Mouse (Mus musculus): ENCODE measurements around the gene Olfr773. TPM values are rescaled to one million over a fixed set of nuclear protein-coding genes. Genes with fewer than 3 reads are reported as not detected.
"Not testable (repeated sequence)": the region's sequence is repeated elsewhere in the genome, so short reads cannot be mapped to it uniquely, and the experiment has no call there.

The Olfr773 gene
- total RNA-seq (2021), result not detected
- long read RNA-seq, experiment 1, result 0 reads
- long read RNA-seq, experiment 2, result 0 reads

DNA sequence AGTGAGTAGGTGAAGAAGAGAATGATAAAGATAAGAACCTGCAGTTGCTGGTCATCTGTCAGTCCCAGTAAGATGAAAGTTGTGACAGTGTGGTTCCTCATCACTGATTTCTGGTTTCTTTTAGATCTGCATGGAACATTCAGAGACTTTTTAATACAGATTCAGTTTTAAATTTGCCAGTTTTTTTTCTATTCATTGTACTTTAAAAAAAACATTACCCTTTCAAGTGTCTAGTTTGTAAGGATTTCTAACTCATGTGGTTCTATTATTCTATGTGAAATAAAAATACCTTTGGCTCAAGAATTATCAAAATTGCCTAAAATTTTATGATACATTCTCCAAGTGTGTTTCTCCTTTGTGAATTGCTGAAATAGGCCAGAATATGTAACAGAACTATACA, at the start of gene Olfr773:
TSS of gene Olfr773 (minus strand) at position 101 of the 400 bp plus-strand sequence.
- not testable (repeated sequence) for DNase-seq

DNA sequence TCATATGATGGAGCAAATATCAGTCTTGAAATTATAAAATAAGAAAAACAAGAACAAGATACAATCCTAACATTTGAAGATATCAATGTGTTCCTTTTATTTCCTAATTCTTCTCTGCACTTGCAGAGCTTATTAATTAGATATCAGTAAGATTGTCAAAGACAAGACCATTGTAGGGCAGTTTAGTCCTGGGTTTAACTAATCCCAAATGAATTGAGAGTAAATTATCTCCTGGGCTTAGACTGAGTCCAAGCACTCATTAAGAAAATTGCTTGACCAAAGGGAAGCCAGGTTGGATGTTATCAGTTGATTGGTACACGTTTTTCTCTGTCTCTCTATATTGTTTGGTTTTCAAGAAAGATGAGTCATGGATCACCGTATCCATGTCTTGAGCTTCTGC, 48.7 kb upstream of the Olfr773 start, which contains the start of gene Olfr774:
TSS of gene Olfr774 (plus strand) at position 301 of the 400 bp plus-strand sequence.
- no peak for DNase-seq

DNA sequence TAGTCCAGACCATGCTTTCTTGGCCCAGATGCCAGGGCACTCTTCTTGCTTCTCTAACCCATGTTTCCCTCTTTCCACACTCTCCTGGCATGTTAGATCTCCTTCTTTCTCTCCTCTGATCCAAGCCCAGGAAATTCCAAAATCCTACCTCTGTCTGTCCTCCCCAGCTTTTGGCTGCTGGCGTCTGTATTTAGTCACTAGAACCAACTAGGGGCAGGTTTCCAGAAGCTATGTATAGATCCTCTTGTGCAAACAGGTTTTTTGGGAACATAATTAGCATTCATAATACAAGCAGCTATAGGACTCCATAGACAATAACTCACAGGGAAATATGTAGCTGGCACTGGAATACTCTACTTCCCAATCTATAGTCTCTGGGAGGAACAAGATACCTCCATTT, 43.5 kb upstream of the Olfr773 start:
- DNase-seq, result no peak

DNA sequence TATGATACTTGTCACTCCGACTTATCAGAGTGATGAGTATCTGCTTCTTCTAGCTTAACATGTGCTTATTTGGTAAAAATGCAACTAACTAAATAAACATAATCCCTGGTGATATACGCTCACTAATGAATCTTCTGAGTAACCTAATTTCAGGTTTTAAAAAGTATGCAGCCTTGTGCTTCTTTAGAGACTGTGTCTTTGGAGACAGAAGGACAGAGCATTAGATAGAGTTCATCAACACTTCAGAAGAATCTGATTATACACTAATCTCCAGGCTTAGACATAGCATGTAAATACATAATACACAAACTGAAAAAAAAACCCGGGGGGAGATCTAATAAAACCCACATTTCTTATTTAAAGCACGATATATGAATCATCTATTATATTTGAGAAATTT, 9.4 kb downstream of the Olfr773 start, which contains the start of gene Olfr772:
TSS of gene Olfr772 (minus strand) at position 101 of the 400 bp plus-strand sequence.
- not testable (repeated sequence) for DNase-seq

DNA sequence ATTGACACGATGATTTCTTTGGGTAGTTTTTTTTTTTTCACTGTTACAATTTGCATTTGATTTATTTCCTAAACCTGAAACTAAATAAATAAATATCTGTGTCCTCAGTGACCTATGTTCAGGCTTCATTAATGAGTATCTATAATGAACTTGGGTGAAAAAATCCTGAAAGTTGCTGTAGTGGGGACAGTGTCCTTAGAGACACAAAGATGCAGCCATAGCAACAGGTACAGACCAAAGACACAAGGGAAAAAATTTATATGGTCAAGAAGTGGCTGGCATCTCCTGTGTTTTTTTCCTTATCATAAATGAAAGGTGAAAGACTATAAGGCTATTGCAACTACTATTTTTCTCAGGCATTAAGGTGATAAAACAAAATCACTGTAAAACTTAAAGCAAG, 22.6 kb downstream of the Olfr773 start, which contains the start of gene Olfr771:
TSS of gene Olfr771 (minus strand) at position 101 of the 400 bp plus-strand sequence.
- no peak for DNase-seq

DNA sequence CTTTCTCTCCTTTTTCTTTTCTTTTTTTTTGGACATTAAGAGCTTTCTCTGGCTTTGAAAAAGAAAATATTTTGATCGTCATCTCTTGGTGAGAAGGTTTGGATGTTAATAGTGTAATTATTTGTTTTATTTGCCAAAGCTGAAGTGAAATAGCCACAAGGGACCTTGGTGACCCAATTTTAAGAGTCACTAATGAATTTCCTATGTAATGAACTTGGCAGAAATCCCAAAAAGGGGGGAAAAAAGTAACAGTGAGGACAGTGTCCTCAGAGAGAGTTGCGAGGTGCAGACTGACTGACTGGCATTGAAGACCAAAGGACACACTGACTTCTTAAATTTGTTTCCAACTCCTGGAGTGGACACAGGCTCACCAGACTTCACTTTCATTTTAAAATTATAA, 48.3 kb downstream of the Olfr773 start, which contains the start of gene Olfr770:
TSS of gene Olfr770 (minus strand) at position 101 of the 400 bp plus-strand sequence.
- DNase-seq, result no peak

Other genes starting within 250 kb of the Olfr773 start
- gene Mettl7b, start 226.4 kb downstream of the Olfr773 start, total RNA-seq (2021), result under 1 TPM in 1 of 2 experiments, not detected in 1; 0.19 TPM
- gene Olfr9, start 198.0 kb downstream of the Olfr773 start, total RNA-seq (2021), result not detected
- gene Olfr763, start 176.6 kb downstream of the Olfr773 start, total RNA-seq (2021), result not detected
- not detected for gene Olfr764-ps1, start 147.5 kb downstream of the Olfr773 start, total RNA-seq (2021)
- not detected for gene Olfr765, start 137.4 kb downstream of the Olfr773 start, total RNA-seq (2021)
- gene Olfr766-ps1, start 118.4 kb downstream of the Olfr773 start, total RNA-seq (2021), result not detected
- not detected for gene Olfr767, start 104.5 kb downstream of the Olfr773 start, total RNA-seq (2021)
- gene Olfr768, start 88.0 kb downstream of the Olfr773 start, total RNA-seq (2021), result not detected
- not detected for gene Olfr769, start 69.6 kb downstream of the Olfr773 start, total RNA-seq (2021)
- gene Olfr770, start 48.4 kb downstream of the Olfr773 start, total RNA-seq (2021), result not detected
- gene Olfr771, start 22.7 kb downstream of the Olfr773 start, total RNA-seq (2021), result not detected
- gene Olfr772, start 9.5 kb downstream of the Olfr773 start, total RNA-seq (2021), result not detected
- gene Olfr774, start 48.8 kb upstream of the Olfr773 start, total RNA-seq (2021), result not detected
- not detected for gene Olfr775, start 61.0 kb upstream of the Olfr773 start, total RNA-seq (2021)
- gene Olfr776, start 71.7 kb upstream of the Olfr773 start, total RNA-seq (2021), result not detected
- gene Olfr777, start 84.1 kb upstream of the Olfr773 start, total RNA-seq (2021), result not detected
- not detected for gene Olfr780, start 130.7 kb upstream of the Olfr773 start, total RNA-seq (2021)
- not detected for gene Olfr781, start 141.4 kb upstream of the Olfr773 start, total RNA-seq (2021)
- not detected for gene Olfr782, start 161.4 kb upstream of the Olfr773 start, total RNA-seq (2021)
- not detected for gene Olfr784, start 196.7 kb upstream of the Olfr773 start, total RNA-seq (2021)
- not detected for gene Olfr785, start 218.0 kb upstream of the Olfr773 start, total RNA-seq (2021)
- not detected for gene Olfr786, start 239.9 kb upstream of the Olfr773 start, total RNA-seq (2021)

Data from gastrocnemius, postnatal 10 days (tissue).